Comparison of ENCODE assay signal across 11 mouse cellular contexts in the genomic region with DNA sequence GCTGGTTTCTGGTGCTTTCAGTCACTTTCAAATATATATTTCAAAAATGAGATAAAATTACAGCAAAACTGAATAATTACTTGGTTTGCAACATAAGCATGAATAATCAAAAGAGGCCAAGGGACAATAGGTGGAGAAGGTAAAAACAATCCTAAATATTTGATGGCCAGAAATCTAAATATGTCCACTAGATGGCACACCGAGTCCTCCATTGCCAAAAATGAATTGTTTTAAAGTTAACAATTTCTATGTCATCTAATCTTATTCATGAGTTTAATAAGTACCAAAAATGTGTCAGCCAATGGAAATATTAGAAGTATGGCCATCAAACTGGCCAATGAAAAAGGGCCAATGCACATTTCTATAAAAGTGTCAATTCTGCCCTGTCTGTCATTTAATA.
A peak's percentile ranks its signal among the peaks of the same experiment; 100 is the strongest.
DNase-seq lines count a peak whose midpoint lies in the region; ATAC-seq and TF ChIP-seq lines count a peak whose summit lies in the region.
"Had no signal": no experiment of that assay in that cellular context is flagged by ENCODE, and none has a peak within 500 bp of the region (broad histone marks: within the 10 kb centered on the region; RNA-seq: fewer than 3 reads in every experiment).

No protein-coding gene starts in this region.

- H3K79me2 ChIP-seq in MEL (ENCODE audit: control insufficient read depth, insufficient read depth, low read length, poor library complexity): no peaks in the 10 kb centered on the region

- no peak for TF ChIP-seq EP300 in heart, postnatal 0 days (IDR thresholded peaks at IDR 0.05; ENCODE audit: low read depth)
- TF ChIP-seq EP300 in lung, postnatal 0 days (IDR thresholded peaks at IDR 0.05): no peak
- no peak for TF ChIP-seq EP300 in MEL (IDR thresholded peaks at IDR 0.05; ENCODE audit: low read depth in 1 of 2, low read length in 2 of 2)

- H3K9ac ChIP-seq in heart, postnatal 0 days (replicated peaks; ENCODE audit: low read depth, low read length): no peak overlapping the region
- H3K9ac ChIP-seq in lung, postnatal 0 days (replicated peaks; ENCODE audit: low read depth): no peak overlapping the region
- H3K9ac ChIP-seq in MEL (ENCODE audit: control insufficient read depth, low read depth, low read length, poor library complexity, severe bottlenecking): no peak overlapping the region

- H3K27ac ChIP-seq in heart, postnatal 0 days (ENCODE audit: low read depth): no peak overlapping the region
- no peak overlapping the region for H3K27ac ChIP-seq in lung, postnatal 0 days (ENCODE audit: low read length)
- H3K27ac ChIP-seq in MEL (ENCODE audit: control insufficient read depth, low read depth, low read length): no peak overlapping the region

- no peaks in the 10 kb centered on the region for H3K36me3 ChIP-seq in heart, postnatal 0 days (replicated peaks; ENCODE audit: control insufficient read depth, insufficient read depth, low read length)
- H3K36me3 ChIP-seq in lung, postnatal 0 days (ENCODE audit: insufficient read depth, low read length): no peaks in the 10 kb centered on the region
- H3K36me3 ChIP-seq in MEL (ENCODE audit: control insufficient read depth in 1 of 2, insufficient read depth in 2 of 2, low read length in 2 of 2): no peaks in the 10 kb centered on the region

- TF ChIP-seq RAD21 in MEL (IDR thresholded peaks at IDR 0.05; ENCODE audit: low read depth, low read length): peak; percentile 97

- no peak for ATAC-seq in heart, postnatal 0 days (ENCODE audit: insufficient read depth, low read depth)
- no peak for ATAC-seq in lung, postnatal 0 days
- ATAC-seq in megakaryocyte, adult 5-6 weeks (ENCODE audit: poor library complexity, severe bottlenecking): peak; percentile 60

- H3K27me3 ChIP-seq in heart, postnatal 0 days (ENCODE audit: control insufficient read depth, insufficient read depth, low read length): no peaks in the 10 kb centered on the region
- H3K27me3 ChIP-seq in lung, postnatal 0 days (replicated peaks; ENCODE audit: insufficient read depth, low read length): no peaks in the 10 kb centered on the region
- no peaks in the 10 kb centered on the region for H3K27me3 ChIP-seq in MEL (ENCODE audit: control insufficient read depth in 1 of 2, insufficient read depth in 2 of 2, low read length in 2 of 2)
- H3K27me3 ChIP-seq: megakaryocyte, embryonic 14.5 days had no signal

- no peak overlapping the region for H3K4me2 ChIP-seq in heart, postnatal 0 days (ENCODE audit: low read depth, low read length)
- H3K4me2 ChIP-seq in lung, postnatal 0 days (replicated peaks; ENCODE audit: low read depth, low read length): no peak overlapping the region

- H3K4me3 ChIP-seq in heart, postnatal 0 days (ENCODE audit: low read depth, low read length): no peak overlapping the region
- H3K4me3 ChIP-seq in lung, postnatal 0 days (ENCODE audit: low read depth, low read length): no peak overlapping the region
- H3K4me3 ChIP-seq in MEL (ENCODE audit: control insufficient read depth in 1 of 2, insufficient read depth in 1 of 2, low read depth in 2 of 2, low read length in 2 of 2): no peak overlapping the region
- H3K4me3 ChIP-seq: megakaryocyte, embryonic 14.5 days had no signal

- H3K9me3 ChIP-seq in heart, postnatal 0 days (replicated peaks; ENCODE audit: control insufficient read depth, low read length): no peaks in the 10 kb centered on the region
- H3K9me3 ChIP-seq in lung, postnatal 0 days (ENCODE audit: low read length): no peaks in the 10 kb centered on the region
- H3K9me3 ChIP-seq in MEL (replicated peaks; ENCODE audit: insufficient read depth, low read length): no peaks in the 10 kb centered on the region
- H3K9me3 ChIP-seq: megakaryocyte, embryonic 14.5 days had no signal

- TF ChIP-seq POLR2A in MEL (IDR thresholded peaks at IDR 0.05; ENCODE audit: control insufficient read depth in 1 of 2, insufficient read depth in 1 of 2, low read depth in 1 of 2, low read length in 2 of 2, poor library complexity in 1 of 2): no peak

- H3K4me1 ChIP-seq in heart, postnatal 0 days (ENCODE audit: control insufficient read depth, insufficient read depth): no peaks in the 10 kb centered on the region
- no peaks in the 10 kb centered on the region for H3K4me1 ChIP-seq in lung, postnatal 0 days (ENCODE audit: insufficient read depth, low read depth, low read length)
- no peaks in the 10 kb centered on the region for H3K4me1 ChIP-seq in MEL (ENCODE audit: control insufficient read depth in 1 of 2, insufficient read depth in 2 of 2, low read length in 2 of 2)

- no peak for DNase-seq in heart, postnatal 0 days (ENCODE audit: low spot score)
- no peak for DNase-seq in heart, postnatal 4 days
- peak; percentile 35 for DNase-seq in lung, postnatal 0 days (ENCODE audit: low spot score)
- DNase-seq in lung, postnatal 25 days (ENCODE audit: low spot score): no peak
- DNase-seq in MEL (ENCODE audit: low read depth, low spot score): peak; percentile 52
- no peak for DNase-seq in right cerebral cortex, adult 2 months (ENCODE audit: low spot score in 2 of 2)
- DNase-seq in adrenal gland, postnatal 14 days: no peak
- DNase-seq: gastrocnemius, postnatal 25 days; right cerebral cortex, postnatal 4 days had no signal

- 45% methylated on average over 1 of the region's 1 CpGs for WGBS in heart, postnatal 0 days
- WGBS in lung, postnatal 0 days: 49% methylated on average over 1 of the region's 1 CpGs

- peak; percentile 62 for TF ChIP-seq CTCF in heart, postnatal 0 days (IDR thresholded peaks at IDR 0.05; ENCODE audit: low read depth)
- TF ChIP-seq CTCF in lung, postnatal 0 days (IDR thresholded peaks at IDR 0.05): peak; percentile 73
- peak; percentile 31 to 80 (median 56); a peak in 5 of 6 replicates for TF ChIP-seq CTCF in MEL (IDR thresholded peaks at IDR 0.05 in 2 of 3, conservative IDR thresholded peaks at IDR 0.05 in 1 of 3; ENCODE audit: control insufficient read depth in 1 of 3, insufficient read depth in 1 of 3, low read depth in 2 of 3, low read length in 3 of 3, poor library complexity in 1 of 3, severe bottlenecking in 1 of 3)

TF ChIP-seq in MEL, 35 proteins besides CTCF, POLR2A, EP300 and RAD21:
- TF ChIP-seq ZC3H11A (IDR thresholded peaks at IDR 0.05; ENCODE audit: low read depth, low read length) (peak; percentile 93), GATA1 (IDR thresholded peaks at IDR 0.05; ENCODE audit: low read depth, low read length) (no peak), SMC3 (IDR thresholded peaks at IDR 0.05; ENCODE audit: low read depth, low read length) (peak; percentile 88)

Comparison
In these comparisons a context has a peak if more than half of its experiments do, and no peak if none do; other contexts are left out.
1. DNase-seq: peak in lung, postnatal 0 days (single experiment) and MEL (single experiment); none in heart, postnatal 0 days (single experiment), heart, postnatal 4 days (single experiment), lung, postnatal 25 days (single experiment), right cerebral cortex, adult 2 months (0 of 2) and adrenal gland, postnatal 14 days (single experiment).
2. Peak in every context shown above with its lines, with median percentiles within 50 percentile points of each other: CTCF ChIP-seq.